Mouse (Mus musculus) thymus, adult 18-20 months (tissue): Measurements from ENCODE around the gene Nr6a1.

Source experiments
- DNase-seq, 2 experiments: peaks; one replicate each; pipeline ENCODE4 v3.0.0; 2022; ENCODE audit warnings: mixed read lengths in 2 of 2

Gene Nr6a1

DNA sequence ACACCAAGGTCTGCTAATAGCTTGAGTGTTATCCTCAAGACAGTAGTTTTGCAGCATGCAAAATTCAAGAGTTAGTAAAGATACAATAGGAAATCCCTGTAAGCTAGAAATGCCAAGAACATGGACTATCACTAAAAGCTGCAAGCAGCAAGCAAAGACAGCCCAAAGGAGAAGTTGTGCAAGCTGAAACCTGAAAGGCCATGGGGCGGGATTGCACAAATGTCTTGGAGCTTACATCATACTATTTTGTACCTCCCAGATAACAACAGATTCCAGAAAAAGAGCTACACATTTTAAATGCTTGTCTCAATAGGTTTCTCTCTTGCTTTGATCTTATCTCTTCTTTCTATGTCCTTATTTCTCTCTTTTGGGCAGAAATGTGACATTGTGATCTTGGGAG lies 60.8 kb downstream of the Nr6a1 start:
- no peak for DNase-seq

DNA sequence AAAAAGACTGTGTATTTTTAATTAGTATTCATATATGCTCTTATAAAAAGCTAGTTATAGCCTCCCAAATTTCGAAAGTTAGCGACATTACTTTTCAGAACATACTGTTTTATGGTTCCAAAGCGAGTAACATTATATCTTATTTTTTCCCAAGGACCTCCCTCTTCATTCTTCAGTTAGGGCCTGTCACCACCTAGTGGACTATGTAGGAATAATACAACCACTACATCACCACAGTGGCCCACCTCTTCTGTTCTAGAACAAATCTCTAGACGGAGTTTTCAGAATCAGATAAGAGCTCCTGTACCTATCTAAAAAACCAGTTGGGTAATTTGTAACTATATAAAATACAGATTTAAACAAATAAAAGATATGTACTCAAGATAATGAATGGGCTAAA lies 63.5 kb downstream of the Nr6a1 start:
- DNase-seq = no peak

DNA sequence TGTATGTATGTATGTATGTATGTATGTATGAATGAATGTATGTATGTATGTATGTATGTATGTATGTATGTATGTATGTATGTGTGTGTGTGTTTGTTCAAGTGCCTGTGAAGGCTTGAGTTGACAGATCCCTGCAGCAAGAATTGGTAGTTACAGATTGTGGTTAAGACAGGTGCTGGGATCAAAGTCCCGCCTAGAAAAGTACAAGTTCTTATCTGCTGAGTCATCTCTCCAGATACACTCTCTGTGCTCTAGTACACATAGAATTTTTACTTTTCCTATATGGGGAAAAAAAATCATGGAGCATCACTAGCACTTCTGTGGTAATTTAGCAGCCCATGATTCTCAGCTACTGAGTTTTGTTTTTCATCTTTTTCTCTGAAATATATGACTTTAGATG lies 75.7 kb downstream of the Nr6a1 start:
- no peak for DNase-seq

- no peak for DNase-seq
These were observed 81.2 kb downstream of the Nr6a1 start for GRCm38 (mm10) chr2:38846319-38846718.

DNA sequence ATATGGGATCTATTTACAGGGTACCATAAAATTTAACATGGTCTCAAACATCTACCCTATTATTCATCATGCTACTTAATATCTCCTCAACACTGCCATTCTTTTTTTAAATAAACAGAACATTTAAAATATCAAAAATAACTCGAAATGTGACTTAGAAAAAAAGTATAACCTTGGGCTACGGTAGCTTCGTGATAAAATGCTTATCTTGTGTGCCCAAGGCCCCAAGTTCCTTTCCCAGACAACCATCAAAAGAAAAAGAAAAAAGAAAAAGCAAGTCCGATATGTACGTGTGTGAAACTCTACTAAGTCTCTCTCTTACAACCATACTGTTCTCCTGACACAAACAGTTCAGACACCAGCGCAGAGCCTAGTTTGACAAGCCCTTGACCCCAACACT lies 92.0 kb downstream of the Nr6a1 start:
- no peak for DNase-seq

- DNase-seq = no peak
These were observed 95.5 kb downstream of the Nr6a1 start for GRCm38 (mm10) chr2:38831976-38832375.

GRCm38 (mm10) chr2:38829521-38829920 lies 98.0 kb downstream of the Nr6a1 start:
- DNase-seq = no peak

DNA sequence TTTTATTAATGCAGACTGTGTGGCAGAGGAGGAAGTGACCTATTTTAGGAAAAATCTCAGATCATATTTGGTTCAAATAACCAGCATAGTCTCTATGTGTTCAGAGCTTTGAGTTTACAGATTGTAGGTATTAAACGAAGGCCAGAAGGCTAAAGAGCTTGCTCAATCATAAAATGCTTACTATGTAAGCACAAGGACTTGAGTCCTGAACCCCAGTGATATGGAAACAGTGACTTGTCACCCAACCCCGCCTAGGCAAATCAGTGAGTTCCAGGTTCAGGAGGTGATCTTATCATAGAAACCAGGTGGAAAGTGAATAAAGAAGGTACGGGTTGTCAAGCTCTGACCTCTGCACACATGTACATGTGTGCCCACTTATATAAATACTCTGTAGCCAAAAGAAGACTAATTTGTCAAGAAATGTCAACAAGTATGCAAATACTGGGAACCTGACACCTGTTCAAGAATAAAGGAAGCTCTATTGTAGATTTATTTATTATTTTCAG lies 99.6 kb downstream of the Nr6a1 start:
- DNase-seq = no peak

- DNase-seq = no peak
These were observed 101.3 kb downstream of the Nr6a1 start for GRCm38 (mm10) chr2:38826189-38826588.

GRCm38 (mm10) chr2:38824791-38825768 lies 102.4 kb downstream of the Nr6a1 start:
- peak in 1 of 2 experiments; percentile 7 for DNase-seq

GRCm38 (mm10) chr2:38823912-38824583 lies 103.4 kb downstream of the Nr6a1 start:
- peak; percentile 29 to 45 for DNase-seq

DNA sequence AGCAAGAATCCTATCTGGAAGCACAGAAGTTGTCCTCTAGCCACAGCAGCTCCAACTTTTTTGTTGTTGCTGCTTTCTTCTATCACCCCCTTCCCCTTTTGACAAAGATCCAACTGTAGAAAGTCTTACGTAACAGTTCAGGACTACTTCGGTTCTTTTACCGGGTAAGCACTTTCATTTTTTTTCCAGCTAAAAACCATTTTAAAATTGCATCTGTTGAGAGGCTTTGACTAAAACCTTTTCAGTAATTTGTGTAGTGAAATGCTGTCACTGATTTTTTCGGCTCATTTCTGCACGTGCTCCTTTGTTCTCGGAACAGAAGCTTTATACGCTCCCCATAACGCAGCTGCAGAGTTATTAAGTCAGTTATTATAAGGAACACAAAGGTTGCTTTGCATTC lies 104.1 kb downstream of the Nr6a1 start:
- no peak for DNase-seq

DNA sequence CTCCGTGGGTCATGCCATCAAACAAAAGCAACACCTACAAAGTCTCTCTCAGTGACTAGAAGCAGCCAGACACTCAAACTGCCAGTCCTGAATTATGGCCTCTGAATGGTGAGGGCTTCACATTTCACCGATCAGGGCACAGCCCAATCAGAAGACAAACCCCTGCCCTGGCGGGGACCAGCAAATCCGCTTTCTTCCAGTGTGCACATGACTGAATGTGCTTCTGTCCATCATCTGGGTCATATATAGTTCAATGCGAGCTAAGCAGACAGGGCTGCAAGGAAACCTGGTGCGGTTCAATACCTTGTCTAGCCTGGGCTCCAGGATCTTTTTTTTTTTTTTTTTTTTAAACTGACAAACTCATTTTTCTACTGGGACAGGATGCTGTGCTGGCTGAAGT lies 104.5 kb downstream of the Nr6a1 start:
- peak; percentile 19 to 39 for DNase-seq

GRCm38 (mm10) chr2:38817487-38817886 lies 110.0 kb downstream of the Nr6a1 start:
- no peak for DNase-seq

- DNase-seq = peak; percentile 27 to 44
These were observed 130.3 kb downstream of the Nr6a1 start for GRCm38 (mm10) chr2:38797087-38797624.

- no peak for DNase-seq
These were observed 140.2 kb downstream of the Nr6a1 start for GRCm38 (mm10) chr2:38787338-38787737.

GRCm38 (mm10) chr2:38786216-38786960 lies 141.1 kb downstream of the Nr6a1 start:
- no peak for DNase-seq

DNA sequence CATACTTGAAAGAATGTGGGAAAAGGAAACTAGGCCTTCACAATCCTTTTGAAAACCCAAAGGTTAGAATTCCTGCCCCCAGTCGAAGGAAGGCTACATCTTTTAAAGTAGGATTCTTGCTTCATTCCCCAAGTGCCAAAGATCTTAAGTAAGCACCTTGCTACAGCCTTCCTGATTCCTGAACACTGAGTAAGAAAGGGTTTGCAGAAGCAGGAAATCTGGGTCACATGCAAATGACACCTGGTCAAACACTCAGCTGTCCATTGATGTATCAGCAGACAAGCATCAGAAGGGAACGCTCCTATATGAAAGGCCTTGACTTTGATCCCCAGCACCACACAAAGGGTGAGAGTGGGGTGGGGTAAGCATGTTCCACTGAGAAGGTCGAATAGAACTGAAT lies 142.4 kb downstream of the Nr6a1 start:
- no peak for DNase-seq

GRCm38 (mm10) chr2:38784396-38784795 lies 143.1 kb downstream of the Nr6a1 start:
- no peak for DNase-seq

- DNase-seq = no peak
These were observed 144.1 kb downstream of the Nr6a1 start for GRCm38 (mm10) chr2:38783364-38783763.

DNA sequence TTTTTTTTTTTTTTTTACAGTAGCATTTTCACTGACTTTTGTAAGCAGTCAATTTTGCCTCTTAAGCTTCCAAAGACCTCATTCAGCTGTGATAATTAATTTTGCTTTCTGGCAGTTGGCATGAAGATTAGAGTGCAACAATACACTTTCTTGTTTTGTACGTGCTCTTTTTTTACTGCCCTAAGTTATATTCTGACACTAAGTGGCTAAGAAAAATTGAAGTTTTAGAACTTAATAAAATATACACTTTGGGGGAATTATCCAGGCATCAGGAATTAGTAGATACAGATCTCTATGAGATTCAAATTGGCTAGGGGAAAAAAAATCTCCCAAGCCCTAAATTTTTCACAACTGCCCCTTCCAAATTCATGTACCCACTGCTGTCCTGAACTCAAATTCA lies 144.8 kb downstream of the Nr6a1 start:
- no peak for DNase-seq

DNA sequence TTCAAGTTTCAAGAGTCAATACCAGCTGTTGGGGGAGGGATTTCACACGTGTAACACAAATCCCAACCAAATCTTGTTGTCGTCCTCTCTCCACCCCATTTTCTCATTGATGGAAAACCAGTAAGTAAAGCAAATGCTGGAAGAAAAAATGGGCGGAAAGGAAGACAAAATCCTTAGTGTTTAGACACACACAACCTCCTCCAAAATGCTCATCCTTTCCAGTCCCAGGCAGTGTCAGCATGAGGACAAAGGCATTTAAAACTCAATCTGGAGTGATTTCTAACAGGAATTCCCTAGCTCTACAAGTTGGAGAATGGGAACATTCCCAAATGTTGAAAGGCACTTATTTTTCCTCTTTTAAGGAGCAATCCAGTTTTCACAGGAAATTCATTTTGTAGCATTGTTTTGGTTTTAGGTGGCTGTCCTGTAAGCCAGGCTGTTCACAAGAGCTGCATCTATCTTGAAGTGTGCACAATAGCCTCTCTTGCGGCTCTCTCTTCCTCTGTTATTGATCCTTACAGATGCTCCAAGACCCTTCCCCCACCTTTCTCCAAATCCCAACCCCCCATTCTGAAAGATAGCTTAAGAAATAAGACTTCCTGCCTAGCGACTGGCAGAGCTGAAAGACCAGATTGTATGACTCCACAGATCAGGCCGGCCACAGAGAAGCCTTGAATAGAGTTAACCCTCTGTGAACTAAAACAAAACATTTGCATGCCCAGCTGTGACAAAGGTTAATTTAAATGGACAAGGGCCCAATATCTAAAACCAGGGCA lies 145.4 kb downstream of the Nr6a1 start:
- no peak for DNase-seq
